1 mouse cellular context compared by ENCODE assay signal in the genomic region with DNA sequence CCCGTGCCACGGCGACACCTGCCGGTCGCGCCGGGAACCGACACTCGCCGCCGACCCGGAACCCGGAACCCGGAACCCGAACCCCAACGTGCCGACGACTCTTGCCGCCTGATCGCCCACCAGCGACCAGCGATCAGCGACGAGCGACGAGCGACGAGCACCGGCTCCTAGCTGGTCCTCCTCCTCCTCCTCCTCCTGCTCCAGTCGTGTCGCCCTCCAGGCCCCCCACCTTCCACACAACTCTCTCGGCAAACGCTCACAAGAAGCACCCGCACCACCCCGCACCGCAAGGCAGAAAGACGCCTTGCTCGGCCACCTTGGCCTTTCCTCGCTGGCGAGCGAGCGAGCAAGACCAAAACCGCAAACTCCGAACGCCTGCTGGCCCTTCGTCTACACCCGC.
TF ChIP-seq lines count a peak whose summit lies in the region.

No protein-coding gene starts in this region.

TF ChIP-seq in CH12.LX, 34 proteins besides CTCF, POLR2A, EP300 and RAD21:
- 0 out of 2 replicates have a peak, but pooled peaks have one; percentile 12 for TF ChIP-seq ELF1 (IDR thresholded peaks at IDR 0.05; ENCODE audit: low read depth, low read length)
